Mouse (Mus musculus): Measurements from ENCODE around the gene Mapkap1. TPM values are rescaled to one million over a fixed set of nuclear protein-coding genes. Genes with fewer than 3 reads are reported as not detected.

Gene Mapkap1
- polyA plus RNA-seq, 1 experiment from 2014 or later = 78.9 TPM

- DNase-seq (ENCODE audit: low read depth, low spot score) = no peak
- H3K27me3 ChIP-seq = no peaks in the 10 kb centered on the region
- POLR2A ChIA-PET = no interaction called here
- CTCF ChIA-PET = no interaction called here
- ATAC-seq = no peak
- TF ChIP-seq CTCF (IDR thresholded peaks at IDR 0.05) = no peak
- in situ Hi-C loops (cut with MboI; ENCODE audit: low pct_unique_long_range_greater_than_20kb) = no loop called here
These were observed 162.6 kb downstream of the Mapkap1 start for GRCm38 (mm10) chr2:34569131-34569530.

- DNase-seq (ENCODE audit: low read depth, low spot score) (no peak), ATAC-seq (no peak)
- ChIA-PET POLR2A (no interaction called here), CTCF (no interaction called here)
- TF ChIP-seq CTCF (IDR thresholded peaks at IDR 0.05) = no peak
- H3K27me3 ChIP-seq = no peaks in the 10 kb centered on the region
- in situ Hi-C loops (cut with MboI; ENCODE audit: low pct_unique_long_range_greater_than_20kb) = no loop called here
These were observed 163.8 kb downstream of the Mapkap1 start for GRCm38 (mm10) chr2:34570378-34570777.

- TF ChIP-seq CTCF (IDR thresholded peaks at IDR 0.05) = no peak
- ChIA-PET CTCF (no interaction called here), POLR2A (no interaction called here)
- DNase-seq (ENCODE audit: low read depth, low spot score) (no peak), ATAC-seq (no peak)
- no peaks in the 10 kb centered on the region for H3K27me3 ChIP-seq
- in situ Hi-C loops (cut with MboI; ENCODE audit: low pct_unique_long_range_greater_than_20kb) = no loop called here
These were observed 164.5 kb downstream of the Mapkap1 start for GRCm38 (mm10) chr2:34571096-34571495.

- in situ Hi-C loops (cut with MboI; ENCODE audit: low pct_unique_long_range_greater_than_20kb) = no loop called here
- CTCF ChIA-PET = interaction anchor here (1.2 kb wide), 1 partner anchor 16 kb away, joined by 3 read pairs; no protein-coding TSS in a partner anchor
- no peaks in the 10 kb centered on the region for H3K27me3 ChIP-seq
- POLR2A ChIA-PET = no interaction called here
- DNase-seq (ENCODE audit: low read depth, low spot score) = no peak
- TF ChIP-seq CTCF (IDR thresholded peaks at IDR 0.05) = no peak
- no peak for ATAC-seq
These were observed 166.5 kb downstream of the Mapkap1 start for GRCm38 (mm10) chr2:34573073-34573472.

GRCm38 (mm10) chr2:34588546-34588945, 182.0 kb downstream of the Mapkap1 start:
- no peak for DNase-seq (ENCODE audit: low read depth, low spot score)
- ChIA-PET CTCF (interaction anchor here (0.9 to 1.7 kb wide), 2 partner anchors 12 to 16 kb away, joined by 3 to 4 read pairs; no protein-coding TSS in a partner anchor), POLR2A (no interaction called here)
- no peak for ATAC-seq
- in situ Hi-C loops (cut with MboI; ENCODE audit: low pct_unique_long_range_greater_than_20kb) = no loop called here
- no peak for TF ChIP-seq CTCF (IDR thresholded peaks at IDR 0.05)
- H3K27me3 ChIP-seq = no peaks in the 10 kb centered on the region

- H3K27me3 ChIP-seq = no peaks in the 10 kb centered on the region
- TF ChIP-seq CTCF (IDR thresholded peaks at IDR 0.05) = no peak
- ATAC-seq = no peak
- ChIA-PET POLR2A (interaction anchor here (0.5 kb wide), 1 partner anchor 37 kb away, joined by 3 read pairs; no protein-coding TSS in a partner anchor), CTCF (no interaction called here)
- in situ Hi-C loops (cut with MboI; ENCODE audit: low pct_unique_long_range_greater_than_20kb) = no loop called here
- no peak for DNase-seq (ENCODE audit: low read depth, low spot score)
These were observed 185.3 kb downstream of the Mapkap1 start for GRCm38 (mm10) chr2:34591721-34592360.

- in situ Hi-C loops (cut with MboI; ENCODE audit: low pct_unique_long_range_greater_than_20kb) = no loop called here
- no peak for TF ChIP-seq CTCF (IDR thresholded peaks at IDR 0.05)
- ATAC-seq = no peak
- POLR2A ChIA-PET = interaction anchor here (0.5 kb wide), 1 partner anchor 37 kb away, joined by 3 read pairs; no protein-coding TSS in a partner anchor
- no peaks in the 10 kb centered on the region for H3K27me3 ChIP-seq
- CTCF ChIA-PET = no interaction called here
- DNase-seq (ENCODE audit: low read depth, low spot score) = no peak
These were observed 185.9 kb downstream of the Mapkap1 start for GRCm38 (mm10) chr2:34592361-34592960.

- no peak for TF ChIP-seq CTCF (IDR thresholded peaks at IDR 0.05)
- ATAC-seq (no peak), DNase-seq (ENCODE audit: low read depth, low spot score) (no peak)
- CTCF ChIA-PET = no interaction called here
- H3K27me3 ChIP-seq = no peaks in the 10 kb centered on the region
- POLR2A ChIA-PET = no interaction called here
- in situ Hi-C loops (cut with MboI; ENCODE audit: low pct_unique_long_range_greater_than_20kb) = no loop called here
These were observed 187.4 kb downstream of the Mapkap1 start for GRCm38 (mm10) chr2:34594001-34594400.

- in situ Hi-C loops (cut with MboI; ENCODE audit: low pct_unique_long_range_greater_than_20kb) = no loop called here
- POLR2A ChIA-PET = no interaction called here
- TF ChIP-seq CTCF (IDR thresholded peaks at IDR 0.05) = no peak
- CTCF ChIA-PET = no interaction called here
- DNase-seq (ENCODE audit: low read depth, low spot score) = no peak
- H3K27me3 ChIP-seq = no peaks in the 10 kb centered on the region
- ATAC-seq = no peak
These were observed 193.2 kb downstream of the Mapkap1 start for GRCm38 (mm10) chr2:34599606-34600255.

GRCm38 (mm10) chr2:34600734-34601133, 194.2 kb downstream of the Mapkap1 start:
- no peak for TF ChIP-seq CTCF (IDR thresholded peaks at IDR 0.05)
- POLR2A ChIA-PET = no interaction called here
- CTCF ChIA-PET = interaction anchor here (1.5 kb wide), 1 partner anchor 23 kb away, joined by 3 read pairs; no protein-coding TSS in a partner anchor
- H3K27me3 ChIP-seq = no peaks in the 10 kb centered on the region
- DNase-seq (ENCODE audit: low read depth, low spot score) (no peak), ATAC-seq (no peak)
- in situ Hi-C loops (cut with MboI; ENCODE audit: low pct_unique_long_range_greater_than_20kb) = no loop called here

GRCm38 (mm10) chr2:34602111-34602541, 195.6 kb downstream of the Mapkap1 start:
- no peak for TF ChIP-seq CTCF (IDR thresholded peaks at IDR 0.05)
- ATAC-seq (no peak), DNase-seq (ENCODE audit: low read depth, low spot score) (no peak)
- H3K27me3 ChIP-seq = no peaks in the 10 kb centered on the region
- POLR2A ChIA-PET = no interaction called here
- CTCF ChIA-PET = interaction anchor here (1.3 to 1.4 kb wide), 2 partner anchors 12 to 16 kb away, joined by 3 to 4 read pairs; no protein-coding TSS in a partner anchor
- in situ Hi-C loops (cut with MboI; ENCODE audit: low pct_unique_long_range_greater_than_20kb) = no loop called here
